Mouse (Mus musculus) myocyte (in vitro differentiated cells): ENCODE measurements around the gene Cd52. TPM values are rescaled to one million over a fixed set of nuclear protein-coding genes. Genes with fewer than 3 reads are reported as not detected.

ENCODE experiments used
- H3K27me3 ChIP-seq: one replicate; pipeline ENCODE4 v1.6.1; 2011; ENCODE audit not compliant: control insufficient read depth, insufficient read depth, insufficient read length
- H3K36me3 ChIP-seq: one replicate; pipeline ENCODE4 v1.6.1; 2011; ENCODE audit not compliant: control insufficient read depth, insufficient read depth
- H3K4me2 ChIP-seq: one replicate; pipeline ENCODE4 v1.6.1; 2011; ENCODE audit warnings: low read depth, control low read depth
- H3K4me3 ChIP-seq: one replicate; pipeline ENCODE4 v1.5.1; 2011; ENCODE audit warnings: mild to moderate bottlenecking, control low read depth, moderate library complexity
- H3K79me2 ChIP-seq: one replicate; pipeline ENCODE4 v1.6.1; 2011; ENCODE audit not compliant: control insufficient read depth, insufficient read depth
- H3ac ChIP-seq: one replicate; pipeline ENCODE4 v1.6.1; 2011; ENCODE audit not compliant: control insufficient read depth, insufficient read length
- CEBPB ChIP-seq: IDR thresholded peaks from 2 replicates; pipeline ENCODE4 v1.6.1; 2011; ENCODE audit warnings: mild to moderate bottlenecking, moderate library complexity; ENCODE audit not compliant: poor library complexity, insufficient read depth, severe bottlenecking
- E2F4 ChIP-seq: IDR thresholded peaks from one replicate; pipeline ENCODE4 v1.6.1; 2011; ENCODE audit warnings: mild to moderate bottlenecking, control low read depth, moderate library complexity; ENCODE audit not compliant: insufficient read depth
- MAX ChIP-seq: IDR thresholded peaks from one replicate; pipeline ENCODE4 v1.6.1; 2011; ENCODE audit warnings: low read depth, mild to moderate bottlenecking, control low read depth
- MYOD1 ChIP-seq, 3 experiments: IDR thresholded peaks; one replicate each; pipeline ENCODE4 v1.6.1; 2011; ENCODE audit warnings: control low read depth in 2 of 3, low read depth in 2 of 3, mild to moderate bottlenecking in 2 of 3, moderate library complexity in 1 of 3; ENCODE audit not compliant: insufficient read length in 2 of 3, control insufficient read depth in 1 of 3
- MYOG ChIP-seq, 3 experiments: IDR thresholded peaks; one replicate each; pipeline ENCODE4 v1.6.1; 2011; ENCODE audit warnings: control low read depth in 2 of 3, low read depth in 2 of 3, mild to moderate bottlenecking in 2 of 3; ENCODE audit not compliant: insufficient read length in 2 of 3, control insufficient read depth in 1 of 3, insufficient read depth in 1 of 3
- POLR2A ChIP-seq: IDR thresholded peaks from one replicate; pipeline ENCODE4 v1.6.1; 2011; ENCODE audit warnings: low read depth, mild to moderate bottlenecking, control low read depth, moderate library complexity; ENCODE audit not compliant: insufficient read length
- POLR2AphosphoS2 ChIP-seq: IDR thresholded peaks from one replicate; pipeline ENCODE4 v1.6.1; 2011; ENCODE audit warnings: low read depth, control low read depth; ENCODE audit not compliant: insufficient read length
- REST ChIP-seq: IDR thresholded peaks from one replicate; pipeline ENCODE4 v1.6.1; 2011; ENCODE audit warnings: mild to moderate bottlenecking, control low read depth, moderate library complexity; ENCODE audit not compliant: insufficient read depth, insufficient read length
- SRF ChIP-seq: IDR thresholded peaks from one replicate; pipeline ENCODE4 v1.6.1; 2011; ENCODE audit warnings: low read depth; ENCODE audit not compliant: control insufficient read depth, insufficient read length
- TCF12 ChIP-seq: IDR thresholded peaks from one replicate; pipeline ENCODE4 v1.6.1; 2011; ENCODE audit warnings: mild to moderate bottlenecking, control low read depth; ENCODE audit not compliant: poor library complexity, insufficient read depth, severe bottlenecking
- TCF3 ChIP-seq: IDR thresholded peaks from one replicate; pipeline ENCODE4 v1.6.1; 2011; ENCODE audit warnings: low read depth, control low read depth; ENCODE audit not compliant: insufficient read length
- USF1 ChIP-seq: IDR thresholded peaks from one replicate; pipeline ENCODE4 v1.6.1; 2011; ENCODE audit warnings: low read depth, mild to moderate bottlenecking, control low read depth, moderate library complexity
- polyA plus RNA-seq: library from polyadenylated mRNA; unstranded; fragments of >200 nt; fragmentation: generic; extraction: Trizol; gene quantifications from one replicate; pipeline ENCODE4 v1.2.1, GENCODE M21; 2012; ENCODE audit warnings: missing spikeins

Gene Cd52
- polyA plus RNA-seq, 1 experiment: not detected

- Histone ChIP-seq H3K4me3 (no peak overlapping the region), H3K79me2 (no peaks in the 10 kb centered on the region), H3ac (no peak overlapping the region), H3K36me3 (no peaks in the 10 kb centered on the region), H3K27me3 (no peaks in the 10 kb centered on the region), H3K4me2 (no peak overlapping the region)
- TF ChIP-seq POLR2A (no peak), TCF3 (no peak), TCF12 (no peak), MYOG (IDR thresholded peaks at IDR 0.05; ENCODE audit: control insufficient read depth in 1 of 3, insufficient read depth in 1 of 3, insufficient read length in 2 of 3, low read depth in 2 of 3) (no peak), REST (no peak), POLR2AphosphoS2 (no peak), CEBPB (no peak), SRF (no peak)
Measured at GRCm38 (mm10) chr4:134108196-134108595, 13.3 kb upstream of the Cd52 start.

GRCm38 (mm10) chr4:134107730-134108129, 12.8 kb upstream of the Cd52 start:
- H3K79me2 ChIP-seq: no peaks in the 10 kb centered on the region
- H3K4me2 ChIP-seq: no peak overlapping the region
- TF ChIP-seq USF1 (no peak), POLR2A (no peak), MAX (no peak), CEBPB (no peak), MYOD1 (IDR thresholded peaks at IDR 0.05; ENCODE audit: control insufficient read depth in 1 of 3, insufficient read length in 2 of 3, low read depth in 2 of 3) (no peak), E2F4 (no peak), TCF3 (no peak), POLR2AphosphoS2 (no peak), REST (no peak), MYOG (IDR thresholded peaks at IDR 0.05; ENCODE audit: control insufficient read depth in 1 of 3, insufficient read depth in 1 of 3, insufficient read length in 2 of 3, low read depth in 2 of 3) (no peak), SRF (no peak), TCF12 (no peak)
- H3ac ChIP-seq: no peak overlapping the region
- H3K36me3 ChIP-seq: no peaks in the 10 kb centered on the region
- no peaks in the 10 kb centered on the region for H3K27me3 ChIP-seq
- no peak overlapping the region for H3K4me3 ChIP-seq

DNA sequence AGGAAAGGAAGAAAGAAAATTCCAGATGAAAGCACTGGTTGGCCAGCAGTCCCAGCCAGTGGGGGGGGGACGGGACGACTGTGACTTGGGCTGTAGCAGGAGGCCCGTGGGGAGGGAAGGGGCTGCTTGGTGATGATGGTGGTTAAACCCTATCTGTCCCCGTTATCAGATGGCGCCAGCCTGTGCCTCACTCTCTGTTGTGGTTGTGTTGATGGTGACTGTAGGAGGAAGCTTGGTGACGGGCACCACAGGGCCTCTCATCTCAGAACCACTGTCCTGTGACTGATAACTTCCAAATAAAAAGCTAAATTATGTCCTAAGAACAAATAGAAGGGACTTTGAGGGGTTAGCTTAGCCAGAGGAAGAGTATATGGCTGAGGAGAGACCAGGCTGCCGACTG, 11.2 kb upstream of the Cd52 start:
- Histone ChIP-seq H3K36me3 (no peaks in the 10 kb centered on the region), H3K27me3 (no peaks in the 10 kb centered on the region), H3K79me2 (no peaks in the 10 kb centered on the region), H3K4me2 (no peak overlapping the region), H3K4me3 (no peak overlapping the region), H3ac (no peak overlapping the region)
- TF ChIP-seq POLR2A (no peak), USF1 (no peak), CEBPB (no peak), REST (no peak), POLR2AphosphoS2 (no peak), SRF (no peak), MYOD1 (IDR thresholded peaks at IDR 0.05; ENCODE audit: control insufficient read depth in 1 of 3, insufficient read length in 2 of 3, low read depth in 2 of 3) (no peak)

- peak overlapping the region; percentile 61 for H3ac ChIP-seq
- peak overlapping the region; percentile 76 for H3K4me2 ChIP-seq
- no peak for TF ChIP-seq REST
- TF ChIP-seq POLR2A: no peak
- TF ChIP-seq USF1: no peak
- no peak for TF ChIP-seq TCF3
- no peak for TF ChIP-seq SRF
- TF ChIP-seq MAX: no peak
- TF ChIP-seq MYOG (IDR thresholded peaks at IDR 0.05; ENCODE audit: control insufficient read depth in 1 of 3, insufficient read depth in 1 of 3, insufficient read length in 2 of 3, low read depth in 2 of 3): no peak
- no peak for TF ChIP-seq CEBPB
- TF ChIP-seq POLR2AphosphoS2: no peak
- no peak for TF ChIP-seq TCF12
- no peak for TF ChIP-seq E2F4
- no peaks in the 10 kb centered on the region for H3K79me2 ChIP-seq
- peak overlapping the region; percentile 25 for H3K4me3 ChIP-seq
- no peaks in the 10 kb centered on the region for H3K36me3 ChIP-seq
- H3K27me3 ChIP-seq: no peaks in the 10 kb centered on the region
Measured at GRCm38 (mm10) chr4:134102742-134103119, 7.8 kb upstream of the Cd52 start.

DNA sequence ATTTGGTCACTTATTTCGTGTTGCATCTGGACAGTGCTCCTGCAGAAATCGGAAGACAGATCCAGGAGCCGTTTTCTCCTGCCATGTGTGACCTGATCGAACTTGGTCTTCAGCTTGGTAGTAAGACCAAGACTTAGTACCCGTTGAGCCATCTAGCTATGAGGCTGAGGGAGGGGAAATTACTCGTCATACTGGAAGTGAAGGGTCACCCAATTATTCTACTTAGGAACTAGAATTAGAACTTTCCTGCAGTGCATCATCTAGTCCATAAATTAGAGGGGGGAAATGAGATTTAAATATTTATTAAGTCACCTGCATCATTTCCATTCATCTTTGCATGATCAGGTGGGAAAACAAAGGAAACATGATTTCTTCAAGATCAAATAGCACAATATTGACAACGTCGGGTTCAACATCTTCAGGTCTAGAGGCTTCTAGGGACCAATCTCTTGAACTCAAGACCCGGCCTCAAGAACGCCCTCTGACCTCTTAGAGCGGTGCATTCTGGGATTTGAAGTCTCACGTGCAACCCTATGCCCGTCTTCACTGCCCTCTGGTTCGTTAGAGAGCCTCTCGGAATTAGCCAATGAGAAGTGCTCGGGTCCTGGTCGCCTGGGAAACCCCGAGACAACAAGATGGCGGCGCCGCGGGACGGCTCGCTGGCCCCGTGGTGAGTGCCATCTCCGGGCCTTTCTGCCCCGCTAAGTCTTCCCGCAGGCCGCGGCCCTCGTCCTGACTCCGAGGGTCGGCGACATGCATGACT, 7.3 kb upstream of the Cd52 start, which contains the start of gene Ubxn11:
Gene Ubxn11 (plus strand): TSS at position 592 of the 763 bp plus-strand sequence.
- Histone ChIP-seq H3K27me3 (no peaks in the 10 kb centered on the region), H3K4me3 (peak within 1 kb of the TSS; percentile 25), H3K36me3 (no peaks in the 10 kb centered on the region), H3K4me2 (peak within 1 kb of the TSS; percentile 76), H3ac (peak within 1 kb of the TSS; percentile 61), H3K79me2 (no peaks in the 10 kb centered on the region)
- TF ChIP-seq USF1 (peak; percentile 59), POLR2A (peak; percentile 29), CEBPB (no peak)
